Mouse (Mus musculus) liver, embryonic 16.5 days (tissue): Measurements from ENCODE around the gene Tcp11x2. TPM values are rescaled to one million over a fixed set of nuclear protein-coding genes. Genes with fewer than 3 reads are reported as not detected.

ENCODE experiments used
- ATAC-seq: fragments of 200-750 bp; cut with Nextera tagmentation; 2 replicates; pipeline ENCODE4 v1.8.0; 2017; ENCODE audit warnings: low read depth, mild to moderate bottlenecking, moderate number of reproducible peaks, moderate library complexity
- H3K27ac ChIP-seq: fragments of 300-500 bp; sonication (generic); 2 replicates; pipeline ENCODE4 v1.5.1; 2014; ENCODE audit warnings: mild to moderate bottlenecking, low read length
- H3K27me3 ChIP-seq: fragments of 300-500 bp; sonication (generic); 2 replicates; pipeline ENCODE4 v1.6.1; 2014; ENCODE audit warnings: low read depth, low read length, mixed read lengths; ENCODE audit not compliant: control insufficient read depth, insufficient read depth
- H3K36me3 ChIP-seq: fragments of 300-500 bp; sonication (generic); 2 replicates; pipeline ENCODE4 v1.6.1; 2014; ENCODE audit warnings: mild to moderate bottlenecking; ENCODE audit not compliant: control insufficient read depth, insufficient read depth
- H3K4me1 ChIP-seq: fragments of 300-500 bp; sonication (generic); 2 replicates; pipeline ENCODE4 v1.6.1; 2014; ENCODE audit warnings: low read depth, low read length, mixed read lengths; ENCODE audit not compliant: control insufficient read depth
- H3K4me2 ChIP-seq: fragments of 300-500 bp; sonication (generic); 2 replicates; pipeline ENCODE4 v1.6.1; 2014; ENCODE audit warnings: low read depth, low read length, mixed read lengths
- H3K4me3 ChIP-seq: fragments of 300-500 bp; sonication (generic); 2 replicates; pipeline ENCODE4 v1.5.1; 2014; ENCODE audit warnings: low read depth, mild to moderate bottlenecking, low read length
- H3K9ac ChIP-seq: fragments of 300-500 bp; sonication (generic); 2 replicates; pipeline ENCODE4 v1.6.1; 2014; ENCODE audit warnings: low read depth, low read length
- H3K9me3 ChIP-seq: fragments of 300-500 bp; sonication (generic); replicated peaks from 2 replicates; pipeline ENCODE4 v1.6.1; 2016; ENCODE audit warnings: low read length; ENCODE audit not compliant: control insufficient read depth
- WGBS: fragments of 180-500 bp; shearing (Covaris S2); extraction: QIAGEN DNeasy Blood & Tissue Kit; methylation state at CpG from one replicate; pipeline ENCODE4 v1.1.7; 2014; ENCODE audit not compliant: insufficient replicate concordance; 5-methylcytosine and 5-hydroxymethylcytosine counted together
- polyA plus RNA-seq: library from polyadenylated mRNA; unstranded; fragments of >200 nt; fragmentation: Nextera tagmentation; extraction: Ambion mirVana; gene quantifications from 2 replicates; pipeline ENCODE4 v1.2.1, GENCODE M21; 2015

Gene Tcp11x2
- polyA plus RNA-seq, 1 experiment from 2014 or later = not detected

GRCm38 (mm10) chrX:135681858-135682257 lies 11.7 kb downstream of the Tcp11x2 start:
- ATAC-seq = no peak
- no peak overlapping the region for H3K4me2 ChIP-seq
- H3K36me3 ChIP-seq = no peaks in the 10 kb centered on the region
- H3K27me3 ChIP-seq = no peaks in the 10 kb centered on the region
- WGBS = 40% methylated on average over 2 of the region's 2 CpGs
- no peaks in the 10 kb centered on the region for H3K9me3 ChIP-seq
- no peak overlapping the region for H3K27ac ChIP-seq
- no peaks in the 10 kb centered on the region for H3K4me1 ChIP-seq
- no peak overlapping the region for H3K4me3 ChIP-seq
- H3K9ac ChIP-seq = no peak overlapping the region

- Histone ChIP-seq H3K27ac (no peak overlapping the region), H3K9ac (no peak overlapping the region), H3K4me1 (no peaks in the 10 kb centered on the region), H3K9me3 (no peaks in the 10 kb centered on the region), H3K4me2 (no peak overlapping the region), H3K27me3 (no peaks in the 10 kb centered on the region), H3K36me3 (no peaks in the 10 kb centered on the region), H3K4me3 (no peak overlapping the region)
- WGBS = 37% methylated on average over 9 of the region's 9 CpGs
- no peak for ATAC-seq
Observed at GRCm38 (mm10) chrX:135652173-135652772, 41.3 kb downstream of the Tcp11x2 start.

- H3K36me3 ChIP-seq = no peaks in the 10 kb centered on the region
- H3K9ac ChIP-seq = no peak within 1 kb of the TSS
- no peaks in the 10 kb centered on the region for H3K27me3 ChIP-seq
- H3K4me1 ChIP-seq = no peaks in the 10 kb centered on the region
- no peak within 1 kb of the TSS for H3K4me2 ChIP-seq
- H3K9me3 ChIP-seq = no peaks in the 10 kb centered on the region
- H3K27ac ChIP-seq = no peak within 1 kb of the TSS
- H3K4me3 ChIP-seq = no peak within 1 kb of the TSS
- 65% methylated on average over 11 of the region's 11 CpGs for WGBS
- ATAC-seq = no peak
Observed at GRCm38 (mm10) chrX:135627605-135628004, 66.0 kb downstream of the Tcp11x2 start, which contains the start of gene Prame. TSS of gene Prame (minus strand) at chrX:135627705.

Other genes with a start within 250 kb of the Tcp11x2 start
- gene AV320801, start 199.2 kb downstream of the Tcp11x2 start, polyA plus RNA-seq = not detected in 2 replicates
- gene Nxf7, start 95.0 kb downstream of the Tcp11x2 start, polyA plus RNA-seq = 0.05 and 0.14 TPM in 2 replicates
- gene Prame, start 66.1 kb downstream of the Tcp11x2 start, polyA plus RNA-seq = not detected in 2 replicates
- gene Tmsb15a, start 31.5 kb upstream of the Tcp11x2 start, polyA plus RNA-seq = not detected in 2 replicates
- 2.9 and 3.5 TPM in 2 replicates for gene Armcx5, start 48.9 kb upstream of the Tcp11x2 start, polyA plus RNA-seq
- gene Gprasp1, start 48.9 kb upstream of the Tcp11x2 start, polyA plus RNA-seq = 6.5 and 6.7 TPM in 2 replicates
- 9.8 and 10.4 TPM in 2 replicates for gene Bhlhb9, start 103.8 kb upstream of the Tcp11x2 start, polyA plus RNA-seq
- gene Gprasp2, start 145.2 kb upstream of the Tcp11x2 start, polyA plus RNA-seq = 1.4 and 1.5 TPM in 2 replicates